Mouse (Mus musculus) kidney, adult 18-20 months (tissue): ENCODE data around the gene Zfp92.
"Not testable (repeated sequence)": the region's sequence is repeated elsewhere in the genome, so short reads cannot be mapped to it uniquely, and the experiment has no call there.

Source experiments
- DNase-seq: peaks from one replicate; pipeline ENCODE4 v3.0.0; 2021

The Zfp92 gene

GRCm38 (mm10) chrX:73410880-73411517 lies at the start of gene Zfp92:
Zfp92 (plus strand) TSS chrX:73411096.
- DNase-seq = no peak

DNA sequence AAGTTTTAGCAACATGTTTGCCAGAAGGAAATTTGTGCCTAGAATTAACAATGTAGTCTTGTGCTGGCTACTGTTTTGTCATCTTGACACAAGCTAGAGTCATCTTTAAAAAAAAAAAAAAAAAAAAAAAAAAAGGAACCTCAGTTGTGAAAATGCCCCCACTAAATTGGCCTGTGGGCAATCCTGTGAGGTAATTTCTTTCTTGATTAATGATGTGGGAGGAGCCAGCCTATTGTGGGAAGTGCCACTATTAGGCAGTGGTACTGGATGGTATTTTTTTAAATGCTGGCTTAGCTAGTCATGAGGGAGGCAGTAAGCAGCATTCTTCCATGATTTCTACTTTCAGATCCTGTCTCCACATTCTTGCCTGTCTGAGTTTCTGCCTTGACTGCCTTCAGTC lies 47.6 kb upstream of the Zfp92 start:
- DNase-seq = no peak

- no peak for DNase-seq
These were observed 26.5 kb upstream of the Zfp92 start for GRCm38 (mm10) chrX:73384419-73384818.

GRCm38 (mm10) chrX:73384924-73385323 lies 26.0 kb upstream of the Zfp92 start:
- no peak for DNase-seq

DNA sequence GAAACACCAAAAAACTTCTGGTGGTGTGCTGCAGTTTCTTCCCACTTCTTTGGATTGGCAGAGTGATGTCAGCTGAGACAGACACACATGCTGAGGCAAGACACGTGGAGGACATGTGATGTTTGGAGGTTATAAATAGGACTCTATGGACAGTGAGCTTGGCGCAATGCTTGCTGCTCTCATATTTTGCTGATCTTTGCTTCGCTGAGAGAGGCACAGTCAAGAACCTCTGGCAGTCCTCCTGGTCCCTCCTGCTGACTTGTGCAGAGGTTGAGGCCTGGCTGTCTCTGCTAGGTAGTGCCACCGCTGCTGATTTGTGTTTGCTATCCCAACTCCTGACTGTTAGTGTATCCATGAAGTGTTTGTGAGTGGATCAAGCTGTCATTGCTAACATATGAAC lies 19.4 kb upstream of the Zfp92 start:
- DNase-seq = no peak

DNA sequence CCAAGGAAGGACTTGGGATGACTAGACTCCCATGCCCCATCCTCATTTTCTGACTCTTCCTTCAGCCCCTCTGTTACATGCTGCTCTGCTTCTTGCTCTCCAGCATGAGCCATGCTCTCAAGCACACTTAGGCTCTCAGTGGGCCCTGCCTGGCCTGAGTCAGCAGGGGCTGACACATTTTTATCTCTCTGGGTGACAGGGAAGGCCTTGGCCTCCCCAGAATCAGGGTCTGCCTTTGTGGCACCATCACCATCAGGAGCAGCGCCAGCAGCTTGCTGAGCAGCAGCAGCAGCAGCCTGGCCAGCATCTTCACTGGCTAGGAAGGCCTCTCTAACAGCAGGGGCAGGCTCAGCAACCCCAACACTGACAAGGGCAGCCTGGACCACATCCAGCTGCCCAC lies 14.4 kb upstream of the Zfp92 start:
- DNase-seq = no peak

DNA sequence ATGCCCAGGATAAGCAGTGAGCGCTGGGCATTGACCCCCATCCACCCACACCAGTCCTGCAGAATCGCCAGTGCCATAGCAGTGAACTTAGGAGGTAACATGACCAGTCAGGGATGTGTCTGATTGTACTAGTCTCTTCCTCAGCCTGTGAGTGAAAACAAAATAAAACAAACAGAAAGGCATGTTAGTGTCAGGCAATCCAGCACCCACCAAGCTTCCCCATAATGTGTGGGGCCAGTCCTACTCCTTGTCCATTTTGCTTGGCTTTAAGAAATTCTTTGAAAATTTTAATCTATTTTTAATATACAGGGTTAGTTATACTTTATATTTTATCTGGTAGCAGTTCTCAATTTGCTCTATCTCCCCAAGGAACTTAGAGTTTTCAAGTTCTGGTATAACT lies 12.3 kb upstream of the Zfp92 start, which contains the start of gene Gm18336:
Gm18336 (minus strand) TSS at position 101 of the 400 bp plus-strand sequence.
- not testable (repeated sequence) for DNase-seq

- no peak for DNase-seq
These were observed 9.9 kb upstream of the Zfp92 start for GRCm38 (mm10) chrX:73400951-73401350.

DNA sequence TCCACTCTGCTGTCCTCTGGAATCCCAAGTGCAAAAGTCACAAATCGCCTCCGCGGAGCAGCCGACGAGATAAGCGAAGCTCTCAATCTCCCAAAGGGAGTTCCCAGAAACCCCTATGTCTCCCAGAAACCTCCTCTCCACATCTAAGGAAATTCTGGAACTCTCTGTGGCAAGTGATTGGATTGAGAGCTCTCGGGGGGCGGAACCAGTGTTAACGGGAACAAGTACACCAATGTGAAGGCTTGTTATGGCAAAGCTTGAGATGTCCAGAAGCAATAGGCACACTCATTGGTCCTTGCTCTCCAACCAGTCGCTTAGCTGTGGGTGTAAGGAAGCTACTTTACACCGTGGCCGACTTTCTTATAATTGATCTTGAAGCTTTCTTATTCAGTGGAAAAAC lies 9.3 kb upstream of the Zfp92 start:
- no peak for DNase-seq

GRCm38 (mm10) chrX:73412767-73413166 lies 1.9 kb downstream of the Zfp92 start:
- DNase-seq = no peak

GRCm38 (mm10) chrX:73430036-73430435 lies 19.1 kb downstream of the Zfp92 start:
- no peak for DNase-seq

DNA sequence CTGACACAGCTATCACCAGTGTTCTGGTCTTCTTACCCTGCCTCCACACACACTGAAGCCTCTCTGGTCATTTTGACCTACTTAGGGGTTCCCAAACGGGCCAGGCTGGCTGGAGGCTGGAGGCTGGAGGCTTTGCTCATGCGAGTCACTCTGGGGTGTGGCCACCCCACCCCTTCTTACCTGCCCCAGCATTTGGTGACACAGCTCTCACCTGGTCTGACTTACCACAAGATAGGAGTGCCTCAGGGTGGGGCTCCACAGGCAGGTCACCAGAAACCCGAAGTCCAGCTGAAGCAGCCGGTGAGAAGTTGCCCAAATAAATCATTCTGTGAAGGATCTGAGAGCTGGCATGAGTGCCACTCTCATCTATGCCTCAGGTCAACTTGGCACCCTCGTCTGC lies 22.0 kb downstream of the Zfp92 start:
- no peak for DNase-seq

DNA sequence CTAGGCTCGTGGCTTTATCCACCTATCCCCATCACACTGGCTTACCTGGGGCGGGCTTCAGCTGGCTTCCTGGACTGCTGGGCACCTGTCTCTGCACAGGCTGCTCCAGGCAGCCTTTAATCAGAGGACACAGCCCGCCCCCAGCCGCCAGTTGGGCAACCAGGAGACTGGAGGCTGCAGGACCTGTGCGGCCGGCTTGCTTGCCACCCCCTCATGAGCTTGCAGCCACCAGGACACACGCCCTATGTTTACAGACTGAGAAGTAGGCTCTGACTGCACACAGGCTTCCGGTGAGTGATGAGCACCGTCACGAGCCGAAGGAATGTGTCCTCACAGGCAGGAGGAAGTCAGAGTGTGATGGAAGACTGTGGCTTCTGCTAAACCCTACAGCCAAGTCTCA lies 24.4 kb downstream of the Zfp92 start, which contains the start of gene Trex2:
Trex2 (minus strand) TSS at position 93 of the 400 bp plus-strand sequence.
- no peak for DNase-seq

- DNase-seq = no peak
These were observed 30.5 kb downstream of the Zfp92 start for GRCm38 (mm10) chrX:73441428-73441827.

- DNase-seq = peak; percentile 74
These were observed 41.1 kb downstream of the Zfp92 start for GRCm38 (mm10) chrX:73451949-73452348.

DNA sequence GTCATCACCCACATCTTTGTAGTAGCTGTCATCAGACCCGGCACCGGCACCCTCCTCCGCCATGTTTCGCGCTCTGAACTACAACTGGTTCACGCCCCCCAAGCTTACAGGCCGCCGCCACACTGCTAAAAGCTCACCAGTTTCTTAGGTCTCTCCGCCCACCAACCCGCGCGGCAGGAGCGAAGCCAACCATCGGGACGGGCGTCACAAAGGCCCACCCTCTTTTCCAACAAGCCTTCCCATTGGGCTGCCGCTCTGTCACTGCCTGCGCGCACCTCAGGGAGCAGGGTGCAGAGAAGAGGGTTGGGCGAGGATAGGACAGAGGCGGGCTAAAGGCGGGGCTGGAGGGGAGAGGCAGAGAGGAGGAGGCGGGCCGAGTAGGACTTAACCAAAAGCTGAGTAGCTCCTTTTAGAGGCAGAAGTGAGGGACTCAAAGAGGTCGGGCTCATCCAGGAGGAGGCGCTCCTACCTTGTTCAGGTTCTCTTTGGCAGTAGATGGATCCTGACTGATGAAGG lies 48.0 kb downstream of the Zfp92 start, which contains the start of gene Haus7:
Haus7 (minus strand) TSS at position 168 of the 516 bp plus-strand sequence.
- peak; percentile 87 for DNase-seq

DNA sequence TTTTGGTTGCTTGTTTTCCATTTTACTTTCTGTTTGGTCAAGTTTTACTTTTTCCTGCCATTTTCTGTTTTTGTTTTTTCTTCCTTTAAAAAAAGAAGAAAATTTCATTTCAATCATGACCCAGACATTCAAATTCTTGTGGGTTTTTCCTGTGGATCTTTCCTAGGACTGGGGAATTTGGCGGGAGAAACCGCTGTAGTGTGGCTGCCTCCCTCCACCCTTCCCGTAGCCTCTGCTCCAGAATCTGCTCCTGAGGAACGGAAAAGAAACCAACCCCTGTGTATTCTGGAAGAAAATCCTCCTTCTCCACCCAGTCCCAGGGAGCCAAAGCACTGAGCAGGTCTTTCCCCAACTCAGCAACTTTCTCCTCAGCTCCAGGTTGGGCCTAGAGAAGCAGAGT lies 49.9 kb downstream of the Zfp92 start:
- DNase-seq = no peak

DNA sequence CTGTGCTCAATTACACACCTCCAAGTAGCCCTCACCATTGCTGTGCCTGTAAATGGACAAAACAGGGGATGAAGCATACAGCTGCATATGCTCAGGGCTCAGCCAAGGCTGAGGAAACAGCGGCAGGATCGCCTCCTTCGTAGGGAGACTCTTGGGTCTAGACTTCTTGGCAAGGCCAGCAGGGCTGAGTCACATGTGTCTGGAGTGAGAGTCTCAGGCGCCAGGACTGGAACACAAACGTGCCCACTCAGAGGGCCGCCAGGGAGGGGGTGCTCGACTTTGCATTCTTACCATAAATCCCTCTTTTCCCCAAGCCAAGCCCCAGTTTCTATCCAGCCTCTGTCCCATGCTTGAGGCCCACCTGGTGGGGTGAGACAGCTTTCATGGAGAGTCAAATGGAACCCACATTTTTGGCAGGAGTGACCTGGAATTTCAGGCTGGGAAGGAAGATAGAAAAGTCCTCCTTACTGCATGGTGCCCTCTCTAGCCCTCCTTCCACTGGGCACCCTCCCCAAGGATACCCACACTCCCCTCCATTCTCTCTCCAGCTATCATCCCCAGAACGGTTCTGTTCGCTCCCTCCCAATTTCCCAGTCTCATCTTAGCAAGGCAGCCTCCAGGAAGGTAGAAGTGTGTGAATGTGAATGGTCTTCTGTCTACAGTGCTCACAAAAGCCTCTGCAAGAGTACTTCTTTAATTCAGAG lies 54.7 kb downstream of the Zfp92 start:
- DNase-seq = no peak

DNA sequence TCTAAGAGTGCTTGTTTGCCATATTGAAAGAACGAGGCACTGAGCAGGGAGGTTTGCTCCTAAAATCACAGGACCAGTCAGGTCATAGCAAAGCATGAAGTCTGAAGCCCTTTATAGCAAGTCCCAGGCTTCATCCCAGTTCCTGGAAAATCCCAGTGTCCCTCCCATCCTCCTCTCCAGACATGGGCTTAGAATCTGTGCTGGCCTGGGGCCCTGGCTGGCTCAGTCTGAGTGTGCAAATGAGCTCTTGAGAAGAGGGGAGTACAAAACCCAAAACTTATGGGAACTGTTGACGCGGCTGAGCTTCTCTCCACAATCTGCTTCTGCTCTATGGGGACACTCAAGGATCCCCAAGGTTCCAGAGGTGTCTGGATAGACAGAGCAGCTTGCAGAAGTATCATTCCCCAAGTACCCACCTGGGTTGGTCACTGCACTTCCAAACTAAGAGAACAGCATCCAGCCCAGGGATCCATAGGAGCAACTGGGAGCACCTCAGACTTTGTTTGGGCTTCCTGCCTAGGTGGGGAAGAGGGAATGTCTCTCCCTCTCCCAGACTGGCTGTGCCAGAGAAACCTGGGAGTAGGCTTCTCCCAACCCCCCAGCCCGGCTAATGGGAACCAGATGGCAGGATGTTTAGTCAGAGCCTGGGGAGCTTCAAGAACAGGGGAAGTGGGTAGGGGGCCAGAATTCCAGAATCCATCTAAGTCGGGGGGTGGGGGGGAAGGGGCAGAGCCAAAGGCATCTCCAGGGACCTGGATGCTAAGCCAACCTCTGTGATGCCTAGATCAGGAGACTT lies 56.7 kb downstream of the Zfp92 start:
- DNase-seq = no peak

DNA sequence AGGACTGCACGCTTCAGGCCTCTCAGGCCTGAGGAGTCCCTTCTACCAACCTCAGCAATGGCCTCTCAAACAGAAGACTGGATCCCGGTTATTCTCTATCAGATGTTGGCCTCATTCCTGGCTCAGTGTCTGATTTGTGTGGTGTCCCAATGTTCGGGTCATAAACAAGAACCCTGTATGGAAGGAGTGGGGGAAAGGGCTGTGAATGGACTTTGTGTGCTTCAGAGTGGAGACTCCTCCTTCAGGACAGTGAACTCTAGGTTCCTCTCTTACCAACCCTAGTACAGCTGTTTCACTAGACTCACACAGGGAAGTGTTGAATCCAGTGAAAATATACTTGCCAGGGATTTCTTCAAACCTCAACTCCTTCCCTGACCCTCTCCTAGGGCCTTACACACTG lies 57.4 kb downstream of the Zfp92 start:
- DNase-seq = no peak

- DNase-seq = no peak
These were observed 57.9 kb downstream of the Zfp92 start for GRCm38 (mm10) chrX:73468752-73469151.

DNA sequence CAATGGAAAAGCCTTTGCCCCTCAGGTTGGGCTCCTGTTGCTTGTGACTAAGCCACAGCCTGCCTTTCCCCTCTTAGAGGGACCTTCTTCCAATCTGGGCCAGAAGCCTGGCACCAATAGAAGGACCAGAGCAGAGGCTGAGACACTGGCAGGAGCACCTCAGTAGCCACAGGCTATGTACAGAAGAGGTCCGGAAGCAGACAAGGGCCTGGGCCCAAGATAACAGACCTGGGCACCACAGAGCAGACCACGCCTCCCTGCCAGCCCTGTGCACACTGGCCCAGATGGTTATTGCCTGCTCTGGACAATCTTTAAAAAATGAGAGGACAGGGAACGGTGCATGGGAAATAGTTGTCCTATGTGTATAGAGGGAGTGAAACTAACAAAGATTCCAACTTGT lies 60.9 kb downstream of the Zfp92 start:
- no peak for DNase-seq
